Mouse (Mus musculus) large intestine, adult 2 months (tissue): Measurements from ENCODE around the gene Olfr827. TPM values are rescaled to one million over a fixed set of nuclear protein-coding genes. Genes with fewer than 3 reads are reported as not detected.

Source experiments
- DNase-seq: peaks from one replicate; pipeline ENCODE4 v3.0.0-alpha.2; 2012; ENCODE audit warnings: low read depth, low spot score
- WGBS: fragments of 180-500 bp; shearing (Covaris S2); methylation state at CpG from one replicate; pipeline ENCODE4 v1.1.7; 2018; 5-methylcytosine and 5-hydroxymethylcytosine counted together
- polyA plus RNA-seq: library from polyadenylated mRNA; depleted of rRNA; stranded (reverse); fragments of >200 nt; gene quantifications from 2 replicates; pipeline ENCODE4 v1.2.3, GENCODE M21; 2012; rRNA removed

Gene Olfr827
- polyA plus RNA-seq: not detected in 2 replicates

DNA sequence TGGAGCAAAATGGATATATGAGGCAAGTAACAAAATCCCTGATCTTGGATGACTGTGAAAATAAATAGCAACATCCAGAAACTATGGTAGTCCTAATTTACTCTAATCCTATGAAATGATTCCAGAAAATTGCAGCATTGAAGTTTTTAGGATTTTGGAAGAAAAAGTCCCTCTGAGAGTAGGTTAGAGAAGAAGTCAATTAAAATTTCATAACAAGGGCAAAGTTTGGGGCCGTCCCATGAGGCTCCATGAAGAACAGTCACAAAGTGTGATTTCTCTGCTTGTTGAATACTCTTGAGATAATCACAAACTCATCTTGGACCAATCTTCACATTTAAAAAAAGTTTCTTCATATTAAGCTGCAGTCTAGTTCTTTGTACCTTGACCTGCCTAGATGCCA is at the start of gene Olfr827:
TSS of gene Olfr827 (minus strand) at position 101 of the 400 bp plus-strand sequence.
- DNase-seq: no peak

DNA sequence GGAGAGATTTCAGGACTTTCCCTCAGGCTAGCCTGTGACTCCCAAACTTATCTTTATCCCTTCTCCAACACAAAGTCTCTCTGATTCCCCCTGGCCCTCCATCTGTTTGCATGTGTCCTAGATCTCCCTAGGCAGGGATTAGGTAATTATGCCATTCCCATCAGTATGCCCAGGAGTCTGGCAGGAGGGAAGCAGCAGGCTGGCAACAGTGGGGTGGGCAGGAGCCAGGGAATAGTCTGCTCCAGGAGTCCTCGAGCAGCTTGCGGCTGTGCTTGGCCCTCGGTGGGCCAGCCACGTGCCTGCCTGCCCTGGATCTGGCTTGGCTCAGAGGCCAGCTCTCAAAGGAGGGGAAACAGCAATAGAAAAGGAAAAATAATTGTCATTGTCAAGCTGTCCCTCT is 49.0 kb upstream of the Olfr827 start:
- DNase-seq: no peak
- WGBS: 66% methylated on average over 4 of the region's 4 CpGs

More for the DNA sequence above, at the start of gene Olfr827:
- 81% methylated on average over 1 of the region's 1 CpGs for WGBS

DNA sequence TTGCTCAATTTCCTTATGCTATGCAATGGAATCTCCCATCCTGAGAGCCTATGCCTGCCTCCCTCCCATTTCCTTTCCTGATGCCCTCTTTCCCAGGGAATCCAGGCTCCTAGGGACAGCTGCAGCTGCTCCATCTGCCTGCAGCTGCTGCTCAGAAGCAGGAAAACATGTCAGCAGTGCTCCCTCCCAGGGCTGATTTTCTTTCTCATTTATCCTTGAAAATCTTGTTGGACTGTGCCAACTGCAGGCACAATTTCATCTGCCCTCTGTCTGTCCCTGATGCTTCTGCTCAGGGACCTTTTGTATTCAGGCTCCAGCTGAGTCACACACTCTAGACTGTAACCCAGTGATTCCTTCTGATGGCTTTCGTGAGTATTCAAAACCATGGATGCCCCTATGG is 45.3 kb upstream of the Olfr827 start:
- no peak for DNase-seq
- 67% methylated on average over 1 of the region's 1 CpGs for WGBS

DNA sequence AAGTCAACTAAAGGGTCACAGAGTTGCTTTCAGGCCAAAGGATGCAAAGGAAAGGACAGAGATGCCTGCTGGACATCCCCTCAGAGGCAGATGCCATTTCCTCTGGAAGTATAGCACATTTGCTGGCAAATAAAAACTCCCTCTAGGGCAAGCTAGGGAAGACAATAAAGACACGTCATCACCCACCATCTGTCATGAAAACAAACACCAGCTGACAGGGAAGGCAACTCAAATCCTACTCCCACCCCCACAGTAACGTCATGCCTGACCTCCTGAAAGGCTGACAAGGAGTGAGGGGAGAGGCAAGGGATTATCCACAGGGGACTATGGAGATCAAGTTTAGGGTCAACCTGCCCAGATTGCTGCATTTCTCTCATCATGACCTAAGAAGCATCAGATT is 30.1 kb upstream of the Olfr827 start:
- 7% methylated on average over 2 of the region's 2 CpGs for WGBS
- DNase-seq: no peak

DNA sequence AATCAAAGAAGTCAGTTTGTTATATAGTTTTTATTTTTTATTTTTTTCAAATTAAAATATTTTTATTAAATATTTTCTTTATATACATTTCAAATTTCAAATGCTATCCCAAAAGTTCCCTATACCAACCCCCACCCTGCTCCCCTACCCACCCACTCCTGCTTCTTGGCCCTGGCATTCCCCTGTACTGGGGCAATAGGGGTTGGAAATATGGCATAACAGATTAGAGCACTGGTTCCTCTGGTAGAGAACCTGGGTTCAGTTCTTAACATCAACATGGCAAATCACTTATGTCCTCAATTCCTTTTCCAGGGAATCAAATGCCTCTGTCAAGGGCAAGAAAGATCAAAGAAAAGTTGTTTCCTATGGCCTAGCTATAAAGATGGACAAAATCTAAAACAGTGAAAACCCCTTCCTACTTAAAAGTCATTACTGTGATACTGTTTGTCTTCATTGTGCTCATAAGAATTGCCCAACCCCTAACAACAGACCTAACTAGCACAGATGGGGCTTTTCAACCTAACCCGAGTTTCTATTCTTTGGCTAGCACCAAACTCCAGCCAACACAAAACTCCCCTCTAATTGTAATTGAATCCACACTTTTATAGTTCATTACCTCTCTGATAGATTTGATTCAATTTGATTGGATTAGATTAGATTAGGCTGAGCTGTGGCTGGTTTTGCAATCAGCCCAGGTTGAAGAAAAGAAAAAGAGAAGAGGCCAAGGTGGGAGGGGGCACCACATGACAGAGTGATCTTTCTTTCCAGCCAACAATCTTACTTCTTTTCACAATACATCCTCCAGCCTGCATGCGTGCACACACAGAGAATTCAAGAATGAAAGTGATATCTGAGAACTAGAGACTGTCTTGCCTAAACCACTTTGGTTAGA is 24.4 kb upstream of the Olfr827 start:
- WGBS: 59% methylated on average over 2 of the region's 2 CpGs

DNA sequence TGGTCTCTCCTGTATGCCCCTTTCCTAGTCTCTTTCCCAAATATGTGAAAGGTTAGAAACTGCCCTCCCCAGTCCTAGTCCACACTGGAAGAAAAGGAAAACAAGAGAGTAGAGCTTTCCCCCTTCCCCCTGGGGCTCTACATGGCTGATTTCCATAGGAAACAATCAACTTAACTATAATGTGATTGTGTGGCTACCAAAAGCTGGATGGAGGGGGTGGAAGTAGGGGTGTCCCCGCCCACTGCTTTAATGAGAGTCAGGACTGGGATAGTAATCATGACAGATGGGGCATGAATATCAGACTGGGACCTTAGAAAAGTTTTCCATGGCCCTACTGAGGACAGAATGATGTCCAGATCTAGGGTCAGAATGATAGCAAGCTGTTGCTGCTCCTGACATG is 20.4 kb upstream of the Olfr827 start:
- 31% methylated on average over 1 of the region's 1 CpGs for WGBS
- DNase-seq: no peak

More for the DNA sequence above, 24.4 kb upstream of the Olfr827 start:
- no peak for DNase-seq

DNA sequence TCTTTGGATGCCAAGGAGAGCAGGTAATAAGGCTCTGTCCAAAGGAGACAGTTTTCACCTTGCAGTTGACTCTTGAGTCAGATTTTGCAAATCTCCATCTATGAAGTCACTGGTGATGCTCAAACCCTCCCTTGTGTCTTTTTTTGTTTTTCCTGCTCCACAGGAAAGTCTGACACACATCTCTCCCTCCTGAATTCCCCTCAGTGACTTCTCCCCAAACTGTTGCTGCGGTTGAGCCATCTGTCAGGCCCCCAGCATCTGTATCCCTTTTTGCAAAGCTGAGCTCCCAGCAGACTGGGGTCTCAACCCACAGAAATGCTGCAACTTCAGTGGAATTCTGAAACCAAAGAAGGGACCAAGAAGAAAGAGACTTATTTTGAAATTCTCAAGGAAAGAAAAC is 17.9 kb upstream of the Olfr827 start:
- 71% methylated on average over 1 of the region's 1 CpGs for WGBS
- no peak for DNase-seq

DNA sequence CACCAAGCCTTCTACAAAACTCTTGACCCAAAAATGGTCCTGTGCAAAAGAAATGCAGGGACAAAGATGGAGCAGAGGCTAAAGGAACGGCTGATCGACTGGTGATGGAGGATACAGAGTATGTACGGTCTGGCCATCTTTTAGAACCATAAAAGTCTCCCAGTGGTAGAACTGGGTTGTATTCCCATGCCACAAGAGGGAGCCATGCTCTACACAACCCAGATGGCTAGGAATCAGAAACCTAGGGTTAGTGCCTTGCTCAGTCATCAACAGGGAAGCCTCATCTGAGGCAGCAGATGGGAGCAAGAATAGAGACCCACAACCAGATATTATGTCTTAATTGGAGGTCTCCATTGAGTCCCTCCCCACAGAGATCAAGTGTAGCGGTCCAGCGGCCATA is 15.4 kb upstream of the Olfr827 start:
- no peak for DNase-seq
- WGBS: 89% methylated on average over 5 of the region's 5 CpGs

DNA sequence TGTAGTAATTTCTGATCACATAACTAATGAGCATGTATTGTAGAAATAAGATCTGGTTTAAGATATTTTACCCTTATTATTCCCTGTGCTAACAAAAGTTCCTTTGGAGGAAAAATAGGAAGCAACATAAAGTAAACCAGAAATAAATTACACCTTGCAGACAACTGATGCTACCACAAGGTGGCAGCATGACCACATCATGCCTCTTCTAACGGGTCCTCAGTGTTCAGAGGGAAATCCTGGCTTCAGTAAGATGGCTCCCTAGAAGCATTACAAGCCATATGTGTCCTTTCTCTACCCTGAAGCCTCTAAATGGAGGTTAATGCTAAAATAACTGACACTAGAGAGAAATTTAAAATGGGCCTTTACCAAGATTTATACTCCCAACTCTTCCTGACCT is 14.0 kb upstream of the Olfr827 start:
- WGBS: 4% methylated on average over 1 of the region's 1 CpGs
- no peak for DNase-seq

DNA sequence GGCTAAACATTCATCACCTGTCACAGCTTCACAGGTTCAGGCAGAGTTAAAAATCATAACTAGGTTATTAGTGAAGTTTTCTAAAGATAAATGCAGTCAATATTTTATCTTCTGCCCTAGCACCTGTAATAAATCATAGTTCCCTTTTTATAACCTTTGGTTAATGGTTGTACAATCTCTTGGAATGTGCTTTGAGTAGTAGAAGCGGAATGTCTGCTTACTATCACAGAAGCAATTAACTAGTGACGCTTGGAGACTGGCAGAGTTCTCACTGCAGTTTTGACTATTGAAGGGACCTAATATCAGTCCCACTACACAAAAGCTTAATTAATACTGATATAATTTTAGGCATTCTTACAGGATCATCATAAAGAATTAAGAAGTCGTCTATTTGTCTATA is 10.8 kb upstream of the Olfr827 start:
- WGBS: 33% methylated on average over 3 of the region's 3 CpGs
- no peak for DNase-seq

DNA sequence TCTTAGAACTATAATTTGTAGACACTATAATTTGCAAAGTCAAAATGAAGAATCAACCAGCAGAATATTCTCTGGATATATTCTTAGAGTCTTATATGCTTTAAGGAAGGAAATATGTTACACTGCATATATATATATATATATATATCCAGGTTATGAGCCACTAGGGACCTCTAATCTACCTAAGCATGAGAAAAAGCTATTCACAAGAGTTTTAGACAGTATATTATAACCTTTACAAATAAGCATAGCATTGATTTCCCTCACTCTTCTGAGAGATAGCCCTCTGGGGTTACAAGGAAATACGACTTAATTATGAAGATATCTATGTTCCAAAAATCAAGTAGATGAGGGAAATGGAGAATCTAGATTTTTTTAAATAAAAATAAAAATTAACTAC is 30.1 kb downstream of the Olfr827 start, which contains the start of gene Olfr826:
TSS of gene Olfr826 (minus strand) at position 101 of the 400 bp plus-strand sequence.
- WGBS: 58% methylated on average over 1 of the region's 1 CpGs
- no peak for DNase-seq

DNA sequence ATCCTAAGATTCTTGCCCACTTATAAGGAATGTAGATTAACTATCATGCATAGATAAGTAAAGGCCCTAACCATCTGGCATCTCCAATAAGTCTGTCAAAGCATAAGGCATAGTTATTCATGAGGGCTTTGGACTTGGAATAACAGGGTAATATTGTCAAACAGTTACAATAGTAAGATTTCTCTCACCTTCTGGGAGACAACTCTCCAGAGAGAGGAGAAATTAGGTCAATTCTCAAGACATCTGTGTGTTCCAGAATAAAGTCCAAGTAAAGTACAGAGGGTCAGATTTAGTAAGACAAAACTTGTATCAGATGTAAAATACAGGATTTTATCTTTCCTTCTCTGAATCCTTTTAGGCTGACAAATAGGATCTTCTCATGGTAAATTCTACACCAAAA is 47.5 kb downstream of the Olfr827 start, which contains the start of gene Olfr825:
TSS of gene Olfr825 (minus strand) at position 101 of the 400 bp plus-strand sequence.
- DNase-seq: no peak

DNA sequence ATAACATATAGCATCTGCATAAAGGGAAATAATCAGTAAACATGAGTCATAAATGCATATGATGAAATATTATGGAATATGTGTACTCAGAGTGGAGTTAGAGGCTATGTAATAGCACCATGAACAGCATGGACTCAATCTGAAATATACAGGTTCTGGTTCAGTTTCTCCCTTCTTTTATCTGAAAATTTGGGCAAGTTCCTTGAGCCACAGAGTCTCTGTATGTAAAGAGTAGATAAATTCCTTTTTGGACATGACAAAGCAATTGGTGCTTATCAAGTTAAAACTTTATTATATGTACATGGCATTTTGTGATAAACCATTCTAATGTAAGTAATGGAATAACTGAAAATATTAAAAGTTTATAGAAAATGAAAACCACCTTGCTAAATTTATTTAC is 49.0 kb downstream of the Olfr827 start:
- no peak for DNase-seq

Other genes starting within 250 kb of the Olfr827 start
- gene Olfr819, start 247.1 kb downstream of the Olfr827 start, polyA plus RNA-seq: not detected in 2 replicates
- gene Olfr247, start 238.3 kb downstream of the Olfr827 start, polyA plus RNA-seq: not detected in 2 replicates
- not detected in 2 replicates for gene Gm10310, start 229.3 kb downstream of the Olfr827 start, polyA plus RNA-seq
- gene Olfr820, start 201.8 kb downstream of the Olfr827 start, polyA plus RNA-seq: not detected in 2 replicates
- not detected in 2 replicates for gene Olfr821, start 184.1 kb downstream of the Olfr827 start, polyA plus RNA-seq
- not detected in 2 replicates for gene Olfr822, start 143.2 kb downstream of the Olfr827 start, polyA plus RNA-seq
- not detected in 2 replicates for gene Olfr823, start 99.0 kb downstream of the Olfr827 start, polyA plus RNA-seq
- not detected in 2 replicates for gene Olfr824, start 84.4 kb downstream of the Olfr827 start, polyA plus RNA-seq
- not detected in 2 replicates for gene Olfr825, start 47.6 kb downstream of the Olfr827 start, polyA plus RNA-seq
- gene Olfr826, start 30.2 kb downstream of the Olfr827 start, polyA plus RNA-seq: not detected in 2 replicates
- not detected in 2 replicates for gene Neurod4, start 65.8 kb upstream of the Olfr827 start, polyA plus RNA-seq
- gene Tespa1, start 108.5 kb upstream of the Olfr827 start, polyA plus RNA-seq: 1.3 and 1.7 TPM in 2 replicates
- not detected in 2 replicates for gene Vmn2r84, start 179.9 kb upstream of the Olfr827 start, polyA plus RNA-seq
- not detected in 2 replicates for gene Vmn2r85, start 215.3 kb upstream of the Olfr827 start, polyA plus RNA-seq
- gene Vmn2r86, start 241.6 kb upstream of the Olfr827 start, polyA plus RNA-seq: not detected in 2 replicates